Mouse (Mus musculus) testis, adult 2 months (tissue): Measurements from ENCODE around the gene Clic4. TPM values are rescaled to one million over a fixed set of nuclear protein-coding genes. Genes with fewer than 3 reads are reported as not detected.
A peak's percentile ranks its signal among the peaks of the same experiment; 100 is the strongest.

Experiments
- H3K27ac ChIP-seq: fragments of 200-500 bp; 2 replicates; pipeline ENCODE4 v1.5.1; 2012; ENCODE audit warnings: low read depth, low read length; ENCODE audit not compliant: control insufficient read depth, insufficient read depth
- H3K27me3 ChIP-seq: fragments of 200-500 bp; 2 replicates; pipeline ENCODE4 v1.6.1; 2012; ENCODE audit warnings: mild to moderate bottlenecking, low read length, moderate library complexity; ENCODE audit not compliant: control insufficient read depth, insufficient read depth
- H3K36me3 ChIP-seq: fragments of 200-500 bp; 2 replicates; pipeline ENCODE4 v1.6.1; 2012; ENCODE audit warnings: mild to moderate bottlenecking, low read length; ENCODE audit not compliant: control insufficient read depth, insufficient read depth
- H3K4me1 ChIP-seq: fragments of 200-500 bp; 2 replicates; pipeline ENCODE4 v1.6.1; 2012; ENCODE audit warnings: low read length; ENCODE audit not compliant: control insufficient read depth, insufficient read depth
- H3K4me3 ChIP-seq: fragments of 200-500 bp; 2 replicates; pipeline ENCODE4 v1.5.1; 2012; ENCODE audit warnings: low read depth, mild to moderate bottlenecking, low read length, moderate library complexity, mixed read lengths; ENCODE audit not compliant: control insufficient read depth
- CTCF ChIP-seq: fragments of 200-500 bp; IDR thresholded peaks from 2 replicates; pipeline ENCODE4 v1.5.1; 2012; ENCODE audit warnings: low read depth, mild to moderate bottlenecking, inconsistent platforms, low read length, moderate library complexity; ENCODE audit not compliant: control insufficient read depth, insufficient read depth, insufficient replicate concordance
- POLR2A ChIP-seq: fragments of 200-500 bp; IDR thresholded peaks from 2 replicates; pipeline ENCODE4 v1.6.1; 2012; ENCODE audit warnings: low read depth, mild to moderate bottlenecking, inconsistent platforms, low read length, moderate library complexity; ENCODE audit not compliant: control insufficient read depth
- polyA plus RNA-seq: library from polyadenylated mRNA; depleted of rRNA; stranded (reverse); fragments of >200 nt; gene quantifications from 2 replicates; pipeline ENCODE4 v1.2.3, GENCODE M21; 2012

Gene Clic4
- polyA plus RNA-seq, 1 experiment = 21.0 TPM

GRCm38 (mm10) chr4:135301166-135301565, 28.6 kb upstream of the Clic4 start:
- H3K27me3 ChIP-seq = no peaks in the 10 kb centered on the region
- H3K4me1 ChIP-seq = peaks cover 14% of the 10 kb centered on the region
- no peak overlapping the region for H3K4me3 ChIP-seq
- H3K36me3 ChIP-seq = no peaks in the 10 kb centered on the region
- no peak overlapping the region for H3K27ac ChIP-seq
- TF ChIP-seq CTCF = no peak
- TF ChIP-seq POLR2A = no peak

GRCm38 (mm10) chr4:135300248-135301041, 27.8 kb upstream of the Clic4 start:
- TF ChIP-seq CTCF = no peak
- TF ChIP-seq POLR2A = no peak
- no peaks in the 10 kb centered on the region for H3K27me3 ChIP-seq
- peaks cover 7% of the 10 kb centered on the region for H3K4me1 ChIP-seq
- H3K36me3 ChIP-seq = no peaks in the 10 kb centered on the region
- H3K27ac ChIP-seq = no peak overlapping the region
- H3K4me3 ChIP-seq = no peak overlapping the region

- TF ChIP-seq CTCF (no peak), POLR2A (no peak)
Observed at GRCm38 (mm10) chr4:135298680-135299079, 26.1 kb upstream of the Clic4 start.

GRCm38 (mm10) chr4:135297931-135298546, 25.4 kb upstream of the Clic4 start:
- H3K36me3 ChIP-seq = no peaks in the 10 kb centered on the region
- H3K27ac ChIP-seq = no peak overlapping the region
- no peaks in the 10 kb centered on the region for H3K27me3 ChIP-seq
- peaks cover 10% of the 10 kb centered on the region for H3K4me1 ChIP-seq
- TF ChIP-seq POLR2A (no peak; the same call in 1 of the 2 replicates), CTCF (no peak)
- peak overlapping the region; percentile 48 for H3K4me3 ChIP-seq

More at GRCm38 (mm10) chr4:135298680-135299079, 26.1 kb upstream of the Clic4 start:
- no peaks in the 10 kb centered on the region for H3K27me3 ChIP-seq
- H3K4me3 ChIP-seq = peak overlapping the region; percentile 48
- no peaks in the 10 kb centered on the region for H3K36me3 ChIP-seq
- H3K27ac ChIP-seq = no peak overlapping the region
- peaks cover 10% of the 10 kb centered on the region for H3K4me1 ChIP-seq

GRCm38 (mm10) chr4:135297146-135297545, 24.5 kb upstream of the Clic4 start:
- Histone ChIP-seq H3K36me3 (no peaks in the 10 kb centered on the region), H3K4me1 (peaks cover 16% of the 10 kb centered on the region), H3K27ac (no peak overlapping the region), H3K27me3 (no peaks in the 10 kb centered on the region), H3K4me3 (peak overlapping the region; percentile 48)
- no peak for TF ChIP-seq POLR2A
- TF ChIP-seq CTCF = no peak

- no peak overlapping the region for H3K27ac ChIP-seq
- no peaks in the 10 kb centered on the region for H3K27me3 ChIP-seq
- H3K4me1 ChIP-seq = peaks cover 16% of the 10 kb centered on the region
- H3K36me3 ChIP-seq = no peaks in the 10 kb centered on the region
- no peak for TF ChIP-seq POLR2A
- H3K4me3 ChIP-seq = peak overlapping the region; percentile 28; the same call in 1 of the 2 replicates
Observed at GRCm38 (mm10) chr4:135296565-135296964, 24.0 kb upstream of the Clic4 start.

GRCm38 (mm10) chr4:135293813-135294212, 21.2 kb upstream of the Clic4 start:
- H3K36me3 ChIP-seq = no peaks in the 10 kb centered on the region

More at GRCm38 (mm10) chr4:135293813-135294212, 21.2 kb upstream of the Clic4 start:
- Histone ChIP-seq H3K4me1 (peaks cover 16% of the 10 kb centered on the region), H3K27me3 (no peaks in the 10 kb centered on the region), H3K27ac (no peak overlapping the region), H3K4me3 (peak overlapping the region; percentile 3; the same call in 1 of the 2 replicates)
- TF ChIP-seq POLR2A = no peak
- no peak for TF ChIP-seq CTCF
